Mouse (Mus musculus) heart, embryonic 13.5 days (tissue): ENCODE measurements around the gene E130208F15Rik. TPM values are rescaled to one million over a fixed set of nuclear protein-coding genes. Genes with fewer than 3 reads are reported as not detected.

Experiments
- ATAC-seq: fragments of 200-750 bp; cut with Nextera tagmentation; 2 replicates; pipeline ENCODE4 v1.8.0; 2017; ENCODE audit warnings: moderate TSS enrichment; ENCODE audit not compliant: insufficient number of reproducible peaks, low FRiP score, low TSS enrichment; ENCODE audit errors: extremely low read depth
- H3K27ac ChIP-seq: fragments of 300-500 bp; sonication (generic); replicated peaks from 2 replicates; pipeline ENCODE4 v1.5.1; 2015; ENCODE audit warnings: moderate library complexity, mild to moderate bottlenecking, inconsistent platforms
- H3K27me3 ChIP-seq: fragments of 300-500 bp; sonication (generic); replicated peaks from 2 replicates; pipeline ENCODE4 v1.6.1; 2015; ENCODE audit warnings: mild to moderate bottlenecking, inconsistent platforms
- H3K36me3 ChIP-seq: fragments of 300-500 bp; sonication (generic); 2 replicates; pipeline ENCODE4 v1.6.1; 2015; ENCODE audit warnings: mild to moderate bottlenecking, inconsistent platforms
- H3K4me1 ChIP-seq: fragments of 300-500 bp; sonication (generic); 2 replicates; pipeline ENCODE4 v1.6.1; 2015; ENCODE audit warnings: inconsistent platforms
- H3K4me2 ChIP-seq: fragments of 300-500 bp; sonication (generic); 2 replicates; pipeline ENCODE4 v1.6.1; 2015; ENCODE audit warnings: inconsistent platforms, mild to moderate bottlenecking, moderate library complexity
- H3K4me3 ChIP-seq: fragments of 300-500 bp; sonication (generic); 2 replicates; pipeline ENCODE4 v1.5.1; 2015; ENCODE audit warnings: moderate library complexity, mild to moderate bottlenecking, inconsistent platforms
- H3K9ac ChIP-seq: fragments of 300-500 bp; sonication (generic); 2 replicates; pipeline ENCODE4 v1.6.1; 2015; ENCODE audit warnings: inconsistent platforms, mild to moderate bottlenecking, moderate library complexity
- H3K9me3 ChIP-seq: fragments of 300-500 bp; sonication (generic); 2 replicates; pipeline ENCODE4 v1.6.1; 2016; ENCODE audit warnings: inconsistent platforms
- WGBS: fragments of 180-500 bp; shearing (Covaris S2); methylation state at CpG from one replicate; pipeline ENCODE4 v1.1.7; 2015; ENCODE audit warnings: mixed read lengths; 5-methylcytosine and 5-hydroxymethylcytosine counted together
- polyA plus RNA-seq: library from polyadenylated mRNA; unstranded; fragments of >200 nt; fragmentation: Nextera tagmentation; extraction: Ambion mirVana; gene quantifications from 2 replicates; pipeline ENCODE4 v1.2.1, GENCODE M21; 2015

The E130208F15Rik gene
- polyA plus RNA-seq, 1 experiment from 2014 or later = 2.5 TPM

DNA sequence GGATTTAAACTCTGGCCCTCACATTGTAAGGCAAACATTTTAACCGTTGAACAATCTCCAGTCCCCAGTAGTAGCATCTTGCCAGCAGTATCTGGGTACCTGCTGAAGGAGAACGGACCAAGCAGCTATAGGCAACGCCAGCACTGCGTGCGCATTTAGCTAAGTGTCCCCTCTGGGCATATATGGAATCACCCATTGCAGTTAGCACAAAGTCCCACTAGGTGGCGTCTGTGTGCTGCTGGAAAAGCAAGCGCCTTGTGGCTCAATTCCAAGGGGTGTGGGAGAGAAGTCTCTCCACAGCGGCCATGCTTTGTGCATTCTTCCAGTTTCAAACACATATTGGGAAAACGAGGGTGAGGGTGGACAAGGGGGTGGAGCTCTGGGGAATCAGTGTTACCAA, 14.8 kb downstream of the E130208F15Rik start:
- ATAC-seq = no peak
- no peaks in the 10 kb centered on the region for H3K36me3 ChIP-seq
- H3K27me3 ChIP-seq = peaks cover 51% of the 10 kb centered on the region
- H3K9ac ChIP-seq = no peak overlapping the region
- no peak overlapping the region for H3K27ac ChIP-seq
- H3K4me3 ChIP-seq = no peak overlapping the region
- no peaks in the 10 kb centered on the region for H3K9me3 ChIP-seq
- WGBS = 4% methylated on average over 9 of the region's 9 CpGs
- peaks cover 32% of the 10 kb centered on the region for H3K4me1 ChIP-seq
- H3K4me2 ChIP-seq = peak overlapping the region; percentile 24; the same call in 1 of the 2 replicates

DNA sequence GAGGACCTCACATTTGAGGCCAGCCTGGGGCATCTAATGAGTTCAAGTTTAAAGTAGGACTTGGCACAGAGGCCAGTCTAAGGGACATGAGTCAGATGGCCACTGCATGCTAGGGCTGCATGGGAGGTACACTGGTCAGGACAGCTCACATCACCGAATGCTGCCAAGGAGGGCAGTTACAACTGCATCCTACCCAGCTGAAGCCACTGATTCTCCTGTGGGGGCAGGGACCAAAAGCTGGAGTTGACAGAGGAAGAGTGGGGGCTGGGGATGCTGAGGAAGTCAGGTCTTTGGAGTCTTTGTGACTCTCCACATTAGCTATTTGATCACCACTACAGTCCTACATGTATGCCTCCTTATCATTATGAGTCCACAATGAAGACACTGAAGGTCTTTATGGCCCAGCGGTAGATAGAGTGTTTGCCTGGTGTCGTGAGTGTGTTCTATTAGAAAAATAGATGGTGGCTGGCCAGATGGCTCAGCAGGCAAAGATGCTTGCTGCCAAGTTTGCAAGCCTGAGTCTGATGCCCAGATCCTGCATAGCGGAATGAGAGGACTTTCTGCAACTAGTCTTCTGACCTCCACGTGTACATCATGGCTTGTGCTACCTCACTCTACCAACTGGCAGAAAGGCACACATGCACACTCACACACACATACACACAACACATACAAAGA, 18.0 kb downstream of the E130208F15Rik start:
- H3K27ac ChIP-seq = no peak overlapping the region
- no peak overlapping the region for H3K4me2 ChIP-seq
- H3K4me3 ChIP-seq = no peak overlapping the region
- H3K27me3 ChIP-seq = peaks cover 72% of the 10 kb centered on the region
- H3K36me3 ChIP-seq = no peaks in the 10 kb centered on the region
- H3K9ac ChIP-seq = no peak overlapping the region
- ATAC-seq = no peak
- H3K9me3 ChIP-seq = no peaks in the 10 kb centered on the region
- 65% methylated on average over 5 of the region's 5 CpGs for WGBS
- H3K4me1 ChIP-seq = peaks cover 1% of the 10 kb centered on the region

DNA sequence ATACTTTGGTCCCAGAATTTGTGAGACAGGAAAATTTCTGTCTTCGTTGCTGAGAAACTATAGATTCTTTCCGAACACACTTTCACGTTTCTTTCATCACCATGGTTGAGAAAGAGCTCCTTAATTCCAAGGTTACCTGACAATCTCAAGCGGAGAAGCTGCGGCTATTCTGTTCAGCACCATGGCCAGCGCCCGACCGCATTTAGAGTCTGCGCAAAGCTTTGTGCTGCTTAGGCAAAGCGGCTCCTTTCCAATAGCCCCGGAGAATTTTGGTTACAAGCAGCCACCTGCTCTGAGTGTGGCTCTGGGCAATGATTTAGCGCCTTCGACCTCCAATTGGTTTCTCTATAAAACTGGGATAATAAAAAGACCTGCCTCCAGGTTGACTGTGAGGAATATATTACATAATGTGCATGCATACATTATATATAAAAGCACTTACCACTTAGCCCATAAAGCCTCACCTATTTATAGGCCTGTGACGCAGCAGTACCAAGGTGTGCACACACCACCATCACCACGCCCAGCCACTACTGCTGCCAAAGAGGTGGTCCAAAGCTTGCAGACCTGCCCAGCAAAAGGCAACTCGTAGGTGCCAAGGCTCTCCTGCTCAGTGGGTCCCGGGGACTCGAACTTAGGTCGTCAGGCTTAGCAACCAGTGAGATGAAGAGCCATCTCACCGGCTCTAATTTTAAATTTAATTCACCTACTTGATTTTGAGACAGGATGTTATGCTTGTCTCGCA, 25.3 kb downstream of the E130208F15Rik start:
- Histone ChIP-seq H3K9me3 (no peaks in the 10 kb centered on the region), H3K36me3 (no peaks in the 10 kb centered on the region), H3K27me3 (peaks cover 81% of the 10 kb centered on the region), H3K9ac (no peak overlapping the region), H3K4me3 (no peak overlapping the region), H3K27ac (no peak overlapping the region), H3K4me2 (no peak overlapping the region), H3K4me1 (no peaks in the 10 kb centered on the region)
- 22% methylated on average over 21 of the region's 21 CpGs for WGBS
- no peak for ATAC-seq

DNA sequence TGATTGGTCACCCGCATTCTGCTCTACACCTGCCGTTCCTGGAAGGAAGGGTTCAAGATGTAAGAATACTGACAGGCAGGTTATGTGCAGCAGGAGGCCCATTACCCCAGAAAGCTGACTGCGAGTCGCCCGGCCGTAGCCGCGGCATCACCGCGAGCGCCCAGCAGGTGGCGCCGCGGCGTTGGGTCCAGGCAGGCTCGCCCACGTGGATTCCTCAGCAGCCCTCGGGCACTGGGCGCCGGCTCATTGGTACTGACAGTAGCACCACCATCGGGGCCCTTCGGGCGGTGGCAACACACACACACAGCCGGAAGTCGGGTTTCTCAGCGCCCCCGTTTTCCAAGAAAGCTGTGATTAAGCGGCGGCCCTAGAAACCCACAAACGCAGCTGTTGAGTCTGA, 26.3 kb downstream of the E130208F15Rik start:
- H3K9me3 ChIP-seq = no peaks in the 10 kb centered on the region
- no peak overlapping the region for H3K27ac ChIP-seq
- no peaks in the 10 kb centered on the region for H3K4me1 ChIP-seq
- ATAC-seq = no peak
- H3K4me2 ChIP-seq = no peak overlapping the region
- peaks cover 81% of the 10 kb centered on the region for H3K27me3 ChIP-seq
- H3K9ac ChIP-seq = no peak overlapping the region
- H3K4me3 ChIP-seq = no peak overlapping the region
- H3K36me3 ChIP-seq = no peaks in the 10 kb centered on the region
- 2% methylated on average over 30 of the region's 30 CpGs for WGBS

DNA sequence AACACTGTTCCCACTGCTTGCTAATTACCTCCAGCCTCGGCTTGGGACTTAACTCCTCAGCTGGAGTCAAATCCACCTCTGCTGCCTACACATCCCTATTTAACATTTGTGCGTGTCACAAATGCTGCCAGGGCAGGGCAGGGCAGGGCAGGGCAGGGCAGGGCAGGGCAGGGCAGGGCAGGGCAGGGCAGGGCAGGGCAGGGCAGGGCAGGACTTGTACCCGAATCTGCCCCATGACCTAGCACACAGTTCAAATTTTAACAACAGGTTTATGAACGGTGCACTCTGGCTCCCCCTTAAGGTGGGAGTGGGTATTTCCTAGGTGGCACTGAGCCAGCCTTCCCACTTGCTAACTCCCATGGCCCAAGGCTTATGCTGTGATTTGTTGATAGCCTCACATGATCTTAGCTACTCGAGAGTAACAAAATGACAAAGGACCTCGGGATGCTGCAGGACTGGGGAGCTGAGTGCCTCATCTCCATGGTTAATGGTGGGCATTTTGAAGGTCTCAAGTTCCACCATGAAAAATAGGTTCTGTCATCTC, 31.8 kb downstream of the E130208F15Rik start:
- ATAC-seq = no peak
- no peak overlapping the region for H3K9ac ChIP-seq
- H3K36me3 ChIP-seq = peaks cover 5% of the 10 kb centered on the region
- 26% methylated on average over 6 of the region's 6 CpGs for WGBS
- H3K27ac ChIP-seq = no peak overlapping the region
- no peak overlapping the region for H3K4me3 ChIP-seq
- H3K4me1 ChIP-seq = no peaks in the 10 kb centered on the region
- no peak overlapping the region for H3K4me2 ChIP-seq
- H3K9me3 ChIP-seq = no peaks in the 10 kb centered on the region
- H3K27me3 ChIP-seq = peaks cover 53% of the 10 kb centered on the region

DNA sequence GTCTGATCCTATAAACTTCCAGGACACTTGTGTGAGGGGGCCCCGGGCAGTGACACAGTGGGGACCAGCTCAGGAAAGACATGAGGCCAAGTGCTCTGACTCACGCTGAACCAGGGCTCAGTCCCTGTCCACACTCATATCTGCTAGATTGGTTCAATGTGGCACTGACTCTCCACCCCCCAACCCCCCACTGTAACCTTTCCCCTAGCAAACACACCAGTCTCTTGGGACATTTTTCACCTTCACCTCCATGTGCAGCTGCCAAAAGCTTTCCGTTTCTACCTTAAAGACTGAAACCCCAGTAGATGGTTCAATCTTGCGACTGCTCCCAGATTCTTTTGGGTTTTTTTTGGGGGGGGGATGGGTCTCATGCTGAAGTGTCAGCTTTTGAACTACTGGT, 32.5 kb downstream of the E130208F15Rik start:
- 59% methylated on average over 4 of the region's 4 CpGs for WGBS
- no peak for ATAC-seq
- no peaks in the 10 kb centered on the region for H3K4me1 ChIP-seq

DNA sequence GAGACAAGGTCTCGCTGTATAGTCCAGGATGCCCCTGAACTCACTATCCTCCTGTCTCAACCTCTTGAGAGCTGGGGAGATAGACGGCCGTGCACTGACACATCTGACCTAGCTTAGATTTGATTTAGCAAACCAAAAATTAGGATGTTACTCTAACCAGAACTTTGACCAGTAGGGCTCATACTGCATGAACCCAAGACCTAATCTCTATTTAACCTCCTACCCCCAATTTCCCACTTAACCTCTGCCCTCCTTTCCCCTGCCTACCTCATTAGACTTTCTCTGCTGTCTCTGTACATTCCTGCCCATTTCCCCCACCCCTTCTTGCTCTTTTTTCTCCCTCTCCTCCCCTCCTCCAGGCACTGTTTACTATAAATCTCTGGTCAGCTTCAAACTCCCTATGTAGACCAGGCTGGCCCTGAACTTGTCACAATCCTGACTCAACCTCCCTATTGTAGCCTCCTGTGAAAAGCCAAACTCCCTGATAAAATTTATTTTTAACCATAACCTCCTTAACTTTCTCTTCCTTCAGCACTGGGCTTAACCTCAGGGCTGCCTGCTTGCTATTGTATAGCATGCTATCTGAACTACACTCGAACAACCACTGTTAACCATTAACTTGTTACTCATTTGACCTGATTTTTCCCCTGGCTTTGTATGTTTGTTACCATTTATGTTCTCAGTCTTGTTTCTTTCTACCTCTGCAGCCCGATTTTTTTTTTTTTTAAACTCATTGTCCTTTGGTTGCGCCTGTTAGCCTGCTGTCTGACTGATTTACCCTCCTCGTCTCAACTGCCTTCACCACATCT, 37.0 kb downstream of the E130208F15Rik start:
- Histone ChIP-seq H3K36me3 (peaks cover 16% of the 10 kb centered on the region), H3K27me3 (peaks cover 40% of the 10 kb centered on the region), H3K9me3 (no peaks in the 10 kb centered on the region), H3K4me2 (no peak overlapping the region), H3K4me3 (no peak overlapping the region), H3K4me1 (peaks cover 22% of the 10 kb centered on the region), H3K27ac (no peak overlapping the region), H3K9ac (no peak overlapping the region)
- WGBS = 73% methylated on average over 7 of the region's 7 CpGs
- ATAC-seq = no peak

More for the DNA sequence above, 32.5 kb downstream of the E130208F15Rik start:
- H3K4me2 ChIP-seq = no peak overlapping the region
- H3K9me3 ChIP-seq = no peaks in the 10 kb centered on the region
- H3K9ac ChIP-seq = no peak overlapping the region
- peaks cover 5% of the 10 kb centered on the region for H3K36me3 ChIP-seq
- no peak overlapping the region for H3K4me3 ChIP-seq
- H3K27me3 ChIP-seq = peaks cover 46% of the 10 kb centered on the region
- H3K27ac ChIP-seq = no peak overlapping the region

DNA sequence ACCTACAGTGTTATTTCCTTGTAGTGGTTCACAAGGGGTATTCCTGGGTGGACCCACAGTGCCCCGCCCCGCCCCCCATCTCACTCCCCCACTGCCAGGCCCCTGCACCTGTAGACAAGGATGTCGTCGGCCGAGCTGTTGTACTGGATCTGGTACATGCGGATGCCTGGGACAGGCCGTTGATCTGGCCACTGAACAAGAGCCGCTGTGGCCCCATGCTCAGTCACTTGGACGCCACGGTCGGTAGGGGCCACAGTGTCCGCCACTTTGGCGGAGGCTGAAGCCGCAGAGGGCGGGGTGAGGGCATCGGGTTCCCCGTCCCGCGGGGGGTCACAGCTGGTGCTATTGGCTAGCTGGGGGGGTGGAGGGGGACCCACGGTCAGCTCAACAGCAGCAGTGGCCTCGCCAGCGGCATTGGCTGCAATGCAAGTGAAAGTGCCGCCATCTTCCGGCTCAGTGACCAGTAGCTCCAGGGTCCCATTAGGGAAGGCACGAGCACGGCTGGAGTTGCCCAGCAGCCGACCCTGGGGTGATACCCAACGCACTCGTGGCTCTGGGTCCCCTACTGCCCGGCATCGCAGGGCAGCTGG, 37.8 kb downstream of the E130208F15Rik start:
- no peak for ATAC-seq
- no peak overlapping the region for H3K27ac ChIP-seq
- peaks cover 16% of the 10 kb centered on the region for H3K36me3 ChIP-seq
- H3K27me3 ChIP-seq = peaks cover 48% of the 10 kb centered on the region
- 70% methylated on average over 31 of the region's 31 CpGs for WGBS
- H3K4me1 ChIP-seq = peaks cover 23% of the 10 kb centered on the region
- H3K4me3 ChIP-seq = no peak overlapping the region
- no peak overlapping the region for H3K9ac ChIP-seq
- H3K9me3 ChIP-seq = no peaks in the 10 kb centered on the region
- no peak overlapping the region for H3K4me2 ChIP-seq

DNA sequence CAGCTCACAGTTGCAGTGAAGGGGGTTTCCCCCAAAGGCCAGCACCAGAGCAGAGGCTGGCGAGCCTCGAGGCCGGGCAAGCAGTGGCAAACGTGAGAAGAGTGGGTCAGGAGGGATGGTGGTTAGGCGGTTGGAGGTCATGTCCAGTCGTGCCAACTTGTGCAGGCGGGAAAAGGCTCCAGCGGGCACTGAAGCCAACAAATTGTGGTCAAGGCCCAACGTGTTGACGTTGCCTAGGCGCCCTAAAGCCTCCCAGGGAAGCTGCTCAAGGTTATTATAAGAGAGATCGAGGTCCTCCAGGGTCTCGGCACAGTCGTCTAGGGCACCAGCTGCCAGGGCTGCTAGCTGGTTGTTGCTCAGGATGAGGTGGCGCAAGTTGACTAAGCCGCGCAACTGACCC, 38.5 kb downstream of the E130208F15Rik start:
- peaks cover 55% of the 10 kb centered on the region for H3K27me3 ChIP-seq
- no peak for ATAC-seq
- no peaks in the 10 kb centered on the region for H3K9me3 ChIP-seq
- peaks cover 16% of the 10 kb centered on the region for H3K36me3 ChIP-seq
- H3K4me3 ChIP-seq = no peak overlapping the region
- no peak overlapping the region for H3K4me2 ChIP-seq
- peaks cover 23% of the 10 kb centered on the region for H3K4me1 ChIP-seq
- no peak overlapping the region for H3K27ac ChIP-seq
- no peak overlapping the region for H3K9ac ChIP-seq
- 82% methylated on average over 17 of the region's 17 CpGs for WGBS

DNA sequence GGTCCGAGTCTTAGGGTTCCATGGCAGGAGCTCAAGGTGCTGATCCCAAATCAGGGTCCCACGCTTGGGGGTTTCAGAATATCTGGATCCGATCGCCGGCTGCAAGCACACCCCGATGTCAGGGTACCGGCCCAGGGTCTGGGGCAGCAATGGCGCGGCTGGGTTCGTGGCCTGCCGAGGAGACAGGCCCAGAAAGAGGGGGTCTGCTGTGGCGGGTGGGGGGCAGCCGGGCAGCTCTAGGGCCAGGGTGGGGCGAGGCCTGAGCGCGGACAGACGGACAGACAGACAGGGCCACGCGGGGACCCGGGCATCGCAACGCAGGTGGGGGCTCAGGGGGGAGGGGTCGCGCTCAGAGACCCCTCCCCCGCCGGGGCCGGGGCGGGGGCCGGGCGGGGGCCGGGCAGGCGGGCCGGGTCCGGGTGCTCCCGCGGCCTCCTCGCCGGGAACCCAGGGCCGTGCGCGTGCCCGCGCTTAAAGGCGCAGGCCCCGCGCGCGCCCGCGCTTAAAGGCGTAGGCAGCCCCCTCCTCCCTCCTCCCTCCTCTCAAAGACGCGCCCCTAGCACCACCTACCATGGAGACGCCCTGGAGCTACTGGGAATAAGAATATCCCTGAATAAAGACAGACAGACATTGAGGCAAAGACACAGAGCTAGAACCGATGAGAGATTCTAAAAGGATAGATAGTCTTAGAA, 41.3 kb downstream of the E130208F15Rik start, which contains the start of gene Lrfn3:
Lrfn3 (minus strand) TSS at position 121 of the 692 bp plus-strand sequence.
- H3K9me3 ChIP-seq = no peaks in the 10 kb centered on the region
- WGBS = under 1% methylated on average over 51 of the region's 55 CpGs
- peak within 1 kb of the TSS; percentile 70 for H3K4me3 ChIP-seq
- H3K27me3 ChIP-seq = peaks cover 66% of the 10 kb centered on the region
- H3K9ac ChIP-seq = peak within 1 kb of the TSS; percentile 88
- no peak for ATAC-seq
- no peak within 1 kb of the TSS for H3K27ac ChIP-seq
- H3K4me1 ChIP-seq = peaks cover 23% of the 10 kb centered on the region
- peak within 1 kb of the TSS; percentile 81 for H3K4me2 ChIP-seq
- H3K36me3 ChIP-seq = peaks cover 12% of the 10 kb centered on the region; the same call in 1 of the 2 replicates
